Comparison of ENCODE assay signal across 11 mouse cellular contexts in genomic region chr4:105956516-105956915, GRCm38 (mm10).
"Had no signal": no experiment of that assay in that cellular context is flagged by ENCODE, and none has a peak within 500 bp of the region (broad histone marks: within the 10 kb centered on the region; RNA-seq: fewer than 3 reads in every experiment).

No protein-coding gene starts in this region.

- DNase-seq: right cerebral cortex, adult 18-20 months; right cerebral cortex, postnatal 14 days; right cerebral cortex, postnatal 25 days; right cerebral cortex, postnatal 4 days; spleen, adult 18-20 months; thymus, adult 18-20 months; thymus, adult 2 months; thymus, postnatal 14 days; thymus, postnatal 25 days; thymus, postnatal 36 days; thymus, postnatal 4 days had no signal
